Mouse (Mus musculus) megakaryocyte-erythroid progenitor cell, adult 5 weeks (primary cell): ENCODE results near the gene Cabcoco1. TPM values are rescaled to one million over a fixed set of nuclear protein-coding genes. Genes with fewer than 3 reads are reported as not detected.

Source experiments
- polyA plus RNA-seq: library from polyadenylated mRNA; stranded (reverse); fragments of >175 nt; gene quantifications from 2 replicates; pipeline ENCODE4 v1.2.3, GENCODE M21; 2012

Cabcoco1 gene
- polyA plus RNA-seq, result 0.26 and 0.66 TPM in 2 replicates

DNA sequence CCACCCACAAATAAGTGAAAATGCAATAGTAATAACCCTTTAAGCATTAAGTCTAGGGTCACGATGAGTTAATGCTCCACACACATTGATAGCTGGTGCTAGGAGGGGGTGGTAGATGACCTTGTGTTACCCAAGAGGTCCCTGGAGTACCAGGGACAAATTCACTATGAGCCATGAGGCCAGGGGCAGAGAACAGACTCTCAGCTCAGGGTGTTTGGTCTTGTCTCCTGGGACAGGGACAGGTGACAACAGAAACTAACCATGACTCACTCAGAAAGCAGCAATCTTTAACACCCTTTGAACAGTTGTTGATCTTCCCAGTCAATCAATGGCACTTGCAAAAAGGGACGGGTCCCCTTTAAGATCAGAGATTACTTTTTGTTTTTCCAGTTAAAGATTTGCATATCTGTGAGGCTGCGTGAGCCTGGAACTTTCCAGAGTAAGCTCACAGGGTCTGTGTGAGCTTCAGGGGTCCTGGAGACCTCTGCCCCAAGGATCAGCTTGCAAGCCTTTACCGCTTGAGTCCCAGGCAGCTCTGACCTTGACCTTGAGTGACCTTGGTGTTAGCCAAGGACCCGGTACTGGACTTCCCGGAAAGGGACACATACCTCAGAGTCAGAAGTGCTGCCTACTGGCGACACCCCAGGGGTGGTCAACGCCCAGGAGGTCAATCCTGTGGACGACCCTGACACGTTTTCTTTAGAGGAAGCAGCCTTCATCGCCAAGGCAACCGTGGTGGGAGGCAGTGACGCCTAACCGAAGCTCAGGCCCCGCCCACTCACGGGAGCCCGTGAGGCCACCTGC lies at the start of gene Cabcoco1:
TSS of gene Cabcoco1 (minus strand) at position 758 of the 804 bp plus-strand sequence.

Other genes starting within 250 kb of the Cabcoco1 start
- gene Tmem26, start 181.8 kb upstream of the Cabcoco1 start, polyA plus RNA-seq, result 0.76 and 0.87 TPM in 2 replicates